Mouse (Mus musculus) right cerebral cortex, adult 18-20 months (tissue): ENCODE measurements around the gene Rabepk.
A peak's percentile ranks its signal among the peaks of the same experiment; 100 is the strongest.
"Not testable (repeated sequence)": the region's sequence is repeated elsewhere in the genome, so short reads cannot be mapped to it uniquely, and the experiment has no call there.

Experiments
- DNase-seq: peaks from one replicate; pipeline ENCODE4 v3.0.0; 2022; ENCODE audit warnings: mixed read lengths

Gene Rabepk

GRCm38 (mm10) chr2:34761272-34761671, 38.4 kb downstream of the Rabepk start:
- not testable (repeated sequence) for DNase-seq

DNA sequence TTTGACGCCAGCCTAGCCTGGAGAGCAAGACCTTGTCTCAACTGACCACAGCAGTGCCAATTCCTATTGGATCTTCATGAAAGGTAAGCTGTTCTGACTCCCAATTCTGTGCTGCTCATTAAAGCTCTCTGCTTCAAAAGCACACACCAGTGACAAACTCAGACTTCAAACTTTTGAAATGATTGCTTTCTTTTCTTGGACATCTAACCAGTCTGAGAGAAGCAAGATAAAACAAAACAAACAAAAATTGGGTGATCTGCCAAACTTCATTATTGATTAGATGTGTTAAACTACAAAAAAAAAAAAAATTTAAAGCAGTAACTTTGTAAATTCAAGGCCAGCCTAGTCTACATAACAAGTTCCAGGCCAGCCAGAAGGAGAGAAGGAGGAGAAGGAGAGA, 42.4 kb downstream of the Rabepk start:
- no peak for DNase-seq

GRCm38 (mm10) chr2:34754551-34755358, 45.0 kb downstream of the Rabepk start, which contains the start of gene Gapvd1:
Gapvd1 (minus strand) TSS chr2:34755232.
- DNase-seq: peak; percentile 18

DNA sequence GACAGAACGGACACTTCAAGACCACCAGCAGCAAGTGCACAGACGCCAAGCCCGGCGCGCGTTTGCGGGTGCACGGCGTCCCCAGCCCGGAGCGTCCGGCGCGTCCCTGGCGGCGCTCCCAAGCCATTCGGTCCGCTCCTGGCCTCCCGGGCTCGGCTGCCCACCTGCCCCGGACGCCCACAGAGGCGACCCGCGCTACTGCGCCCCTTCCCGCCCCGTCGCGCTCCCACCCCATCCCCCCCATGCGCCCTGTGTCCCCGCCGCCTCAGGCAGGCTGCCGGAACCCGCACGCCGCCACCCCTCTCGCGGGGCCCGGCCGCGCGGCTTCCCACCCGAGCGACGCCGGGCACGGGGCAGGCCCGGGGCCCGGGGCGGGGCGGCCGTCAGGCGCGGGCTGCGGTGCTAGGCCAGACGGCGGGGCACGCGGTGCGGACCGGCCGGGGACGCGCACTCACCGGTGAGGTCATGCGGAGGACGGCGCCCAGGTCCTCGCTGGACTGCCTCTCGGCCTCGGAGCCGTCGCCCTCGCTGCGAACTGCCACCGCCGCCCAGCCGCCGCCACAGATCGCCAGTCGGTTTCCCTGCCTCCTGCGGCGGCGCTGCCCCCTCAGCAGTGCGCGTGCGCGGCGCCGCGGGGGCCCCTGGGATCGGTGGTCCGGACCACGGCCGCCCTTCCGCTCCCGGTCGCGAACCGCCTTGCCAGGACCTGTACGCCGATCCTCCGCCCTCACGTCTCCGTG, 45.7 kb downstream of the Rabepk start:
- DNase-seq: peak; percentile 88

GRCm38 (mm10) chr2:34750245-34750644, 49.5 kb downstream of the Rabepk start:
- DNase-seq: no peak

DNA sequence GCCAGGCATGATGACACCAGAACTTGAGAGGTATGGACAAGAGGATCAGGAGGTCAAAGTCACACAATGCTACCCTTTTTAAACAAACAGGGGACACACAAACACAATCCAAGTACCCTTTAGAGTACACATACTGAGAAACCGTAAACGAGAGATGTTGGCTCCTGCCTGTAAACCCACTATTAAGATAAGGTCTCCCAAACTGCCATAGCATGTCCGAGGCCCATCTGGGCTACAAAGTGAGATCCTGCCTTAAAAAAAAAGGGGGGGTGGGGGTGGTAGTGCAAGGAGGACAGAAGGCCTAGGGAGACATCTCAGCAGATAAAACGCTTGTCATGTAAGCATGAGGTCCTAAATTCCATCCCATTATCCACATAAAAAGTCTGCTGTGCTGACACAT, 51.2 kb downstream of the Rabepk start:
- no peak for DNase-seq

DNA sequence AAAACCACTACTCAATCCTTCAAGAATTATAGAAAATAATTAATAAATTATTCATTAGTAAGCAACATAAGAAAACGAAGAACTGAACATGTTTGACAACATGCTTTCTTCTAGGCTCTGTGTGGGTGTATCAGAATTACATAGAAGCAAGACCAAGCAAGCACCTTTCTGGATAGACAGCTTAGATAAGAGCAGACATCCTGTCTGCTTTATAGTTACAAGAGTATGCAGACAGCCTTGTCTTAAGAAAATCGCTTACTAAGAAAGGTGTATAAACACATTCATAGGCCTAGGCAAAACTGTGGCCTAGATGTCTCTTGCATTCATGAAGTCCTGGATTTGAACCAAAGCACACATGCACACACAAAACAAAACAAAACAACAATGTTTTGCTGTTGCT, 54.0 kb downstream of the Rabepk start:
- no peak for DNase-seq

- DNase-seq: no peak
Observed at GRCm38 (mm10) chr2:34744476-34744875, 55.2 kb downstream of the Rabepk start.

DNA sequence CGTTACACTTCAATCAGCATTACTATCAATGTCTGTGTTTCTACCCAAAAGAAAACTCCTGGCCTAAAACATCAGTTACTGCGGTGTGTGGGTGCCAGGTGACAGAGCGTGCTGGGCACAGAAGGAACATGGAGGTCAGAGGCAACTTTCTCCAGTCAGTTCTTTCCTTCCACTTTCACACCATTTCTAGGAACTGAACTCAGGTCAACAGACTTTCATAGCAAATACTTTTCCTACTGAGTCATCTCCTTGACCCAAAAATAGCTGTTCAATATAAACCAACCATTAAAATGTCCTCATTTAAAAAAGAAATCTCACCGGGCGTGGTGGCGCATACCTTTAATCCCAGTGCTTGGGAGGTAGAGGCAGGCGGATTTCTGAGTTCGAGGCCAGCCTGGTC, 57.0 kb downstream of the Rabepk start:
- DNase-seq: no peak

DNA sequence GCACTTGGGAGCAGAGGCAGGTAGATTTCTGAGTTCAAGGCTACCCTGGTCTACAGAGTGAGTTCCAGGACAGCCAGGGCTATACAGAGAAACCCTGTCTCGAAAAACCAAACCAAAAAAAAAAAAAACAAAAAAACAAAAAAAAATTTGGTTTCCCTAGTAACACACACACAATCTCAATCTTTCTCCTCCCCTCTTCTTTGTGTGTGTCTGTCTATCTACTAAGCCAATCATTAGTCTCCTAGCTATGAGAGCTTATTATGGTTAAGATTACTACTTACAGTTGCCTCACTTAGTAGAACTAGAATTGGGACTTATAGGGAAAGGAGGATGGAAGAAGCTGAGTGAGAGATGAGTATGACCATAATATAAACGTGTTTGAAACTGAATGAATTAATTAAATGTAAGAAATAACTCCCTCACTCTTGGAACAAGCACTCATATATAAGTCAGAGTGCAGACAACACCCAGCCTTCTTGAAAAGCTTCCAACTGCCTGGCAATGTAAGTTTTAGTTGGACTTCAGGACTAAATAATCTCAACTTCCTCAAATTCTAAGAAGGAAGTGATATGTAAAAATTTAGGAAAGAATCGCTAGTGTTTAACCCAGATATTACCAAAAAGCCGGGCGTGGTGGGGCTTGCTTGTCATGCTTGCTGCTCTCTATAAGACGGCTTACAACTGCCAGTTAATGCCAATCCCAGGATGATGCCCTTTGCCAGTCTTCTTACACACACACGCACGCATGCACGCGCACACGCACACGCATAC, 58.1 kb downstream of the Rabepk start:
- no peak for DNase-seq

DNA sequence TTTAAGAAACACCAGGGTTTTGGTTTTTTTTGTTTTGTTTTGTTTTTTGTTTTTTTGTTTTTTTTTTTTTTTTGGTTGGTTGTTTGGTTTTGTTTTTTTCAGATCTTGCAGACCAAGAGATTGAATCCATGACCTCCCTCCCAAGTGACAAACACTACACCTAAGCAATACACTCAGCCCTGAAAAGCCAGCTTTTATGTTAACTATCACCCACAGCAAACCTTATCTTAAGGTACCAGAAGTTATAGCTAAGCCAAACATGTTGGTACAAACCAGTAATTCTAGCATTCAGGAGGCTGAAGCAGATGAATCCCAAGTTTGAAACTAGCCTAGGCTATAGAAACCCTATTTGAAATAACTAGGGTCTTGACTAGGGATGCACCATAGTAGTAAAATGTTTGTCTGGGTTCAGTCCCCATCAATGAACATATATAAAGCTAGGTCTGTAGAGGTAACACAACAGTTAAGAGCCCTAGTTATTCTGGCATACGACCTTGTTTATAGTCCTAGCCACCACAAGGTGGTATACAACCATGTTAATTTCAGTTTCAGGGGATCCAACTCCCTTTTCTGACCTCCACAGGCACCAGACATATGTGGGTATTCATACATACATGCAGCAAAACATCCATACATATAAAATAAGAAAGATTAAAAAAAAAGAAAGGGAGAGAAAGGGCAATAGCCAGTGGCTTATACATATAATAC, 59.9 kb downstream of the Rabepk start:
- DNase-seq: no peak

- no peak for DNase-seq
Observed at GRCm38 (mm10) chr2:34737911-34738310, 61.8 kb downstream of the Rabepk start.

DNA sequence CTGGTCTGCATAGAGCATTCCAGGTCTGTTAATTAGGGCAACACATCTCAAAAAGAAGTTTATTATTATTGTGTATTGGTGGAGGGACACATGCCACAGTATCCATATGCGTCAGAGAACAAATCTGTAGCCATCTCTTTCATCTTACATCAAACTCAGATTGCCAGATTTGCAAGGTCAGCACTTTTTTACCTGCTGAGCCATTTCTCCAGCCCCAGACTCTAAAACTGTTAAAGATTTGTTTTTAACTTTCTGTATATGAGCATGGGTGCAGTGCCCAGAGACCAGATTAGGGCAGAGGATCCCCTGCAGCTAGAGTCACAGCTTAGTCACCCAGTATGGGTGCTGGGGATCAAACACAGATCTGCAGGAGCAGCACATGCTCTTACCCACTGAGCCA, 63.1 kb downstream of the Rabepk start:
- no peak for DNase-seq
